Mouse (Mus musculus): ENCODE measurements at regions not wholly inside any gene's neighbourhood (a gene's known extent, or its start where the extent isn't known, plus 50 kb on each side); places are given as distances from the start of the nearest gene placed in this dataset.

GRCm38 (mm10) chr2:147851186-147851802 lies 195.5 kb downstream of the Foxa2 start:
- H3K4me1 ChIP-seq (ENCODE audit: control insufficient read depth, insufficient read depth) = no peaks in the 10 kb centered on the region
- no peak overlapping the region for H3K27ac ChIP-seq (ENCODE audit: low read depth)
- no peaks in the 10 kb centered on the region for H3K27me3 ChIP-seq (ENCODE audit: control insufficient read depth, insufficient read depth, low read length)
- H3K4me3 ChIP-seq (ENCODE audit: low read depth, low read length) = no peak overlapping the region
- WGBS = 59% methylated on average over 6 of the region's 6 CpGs
- no peak overlapping the region for H3K9ac ChIP-seq (replicated peaks; ENCODE audit: low read depth, low read length)
- H3K9me3 ChIP-seq (replicated peaks; ENCODE audit: control insufficient read depth, low read length) = no peaks in the 10 kb centered on the region
- TF ChIP-seq EP300 (IDR thresholded peaks at IDR 0.05; ENCODE audit: low read depth) (no peak), CTCF (IDR thresholded peaks at IDR 0.05; ENCODE audit: low read depth) (no peak)
- no peak overlapping the region for H3K4me2 ChIP-seq (ENCODE audit: low read depth, low read length)
- ATAC-seq (ENCODE audit: insufficient read depth, low read depth) (no peak), DNase-seq (ENCODE audit: low spot score) (no peak)
- H3K36me3 ChIP-seq (replicated peaks; ENCODE audit: control insufficient read depth, insufficient read depth, low read length) = no peaks in the 10 kb centered on the region

- Histone ChIP-seq H3K36me3 (replicated peaks; ENCODE audit: control insufficient read depth, insufficient read depth, low read length) (no peaks in the 10 kb centered on the region), H3K4me2 (ENCODE audit: low read depth, low read length) (no peak overlapping the region), H3K9ac (replicated peaks; ENCODE audit: low read depth, low read length) (no peak overlapping the region), H3K27me3 (ENCODE audit: control insufficient read depth, insufficient read depth, low read length) (no peaks in the 10 kb centered on the region), H3K4me3 (ENCODE audit: low read depth, low read length) (no peak overlapping the region), H3K27ac (ENCODE audit: low read depth) (no peak overlapping the region), H3K9me3 (replicated peaks; ENCODE audit: control insufficient read depth, low read length) (no peaks in the 10 kb centered on the region), H3K4me1 (ENCODE audit: control insufficient read depth, insufficient read depth) (no peaks in the 10 kb centered on the region)
- WGBS = 32% methylated on average over 10 of the region's 10 CpGs
- ATAC-seq (ENCODE audit: insufficient read depth, low read depth) (no peak), DNase-seq (ENCODE audit: low spot score) (peak; percentile 19)
- TF ChIP-seq EP300 (IDR thresholded peaks at IDR 0.05; ENCODE audit: low read depth) (no peak), CTCF (IDR thresholded peaks at IDR 0.05; ENCODE audit: low read depth) (peak; percentile 43)
Measured at GRCm38 (mm10) chr2:147846968-147847749, 199.6 kb downstream of the Foxa2 start.

GRCm38 (mm10) chr2:147845256-147845655 lies 201.5 kb downstream of the Foxa2 start:
- Histone ChIP-seq H3K9ac (replicated peaks; ENCODE audit: low read depth, low read length) (no peak overlapping the region), H3K4me1 (ENCODE audit: control insufficient read depth, insufficient read depth) (no peaks in the 10 kb centered on the region), H3K4me2 (ENCODE audit: low read depth, low read length) (no peak overlapping the region), H3K9me3 (replicated peaks; ENCODE audit: control insufficient read depth, low read length) (no peaks in the 10 kb centered on the region), H3K36me3 (replicated peaks; ENCODE audit: control insufficient read depth, insufficient read depth, low read length) (no peaks in the 10 kb centered on the region), H3K27me3 (ENCODE audit: control insufficient read depth, insufficient read depth, low read length) (no peaks in the 10 kb centered on the region), H3K4me3 (ENCODE audit: low read depth, low read length) (no peak overlapping the region), H3K27ac (ENCODE audit: low read depth) (no peak overlapping the region)
- ATAC-seq (ENCODE audit: insufficient read depth, low read depth) (no peak), DNase-seq (ENCODE audit: low spot score) (no peak)
- no peak for TF ChIP-seq CTCF (IDR thresholded peaks at IDR 0.05; ENCODE audit: low read depth)
- TF ChIP-seq EP300 (IDR thresholded peaks at IDR 0.05; ENCODE audit: low read depth) = no peak
- WGBS = 61% methylated on average over 1 of the region's 1 CpGs

- H3K4me2 ChIP-seq (ENCODE audit: low read depth, low read length) = no peak overlapping the region
- H3K9me3 ChIP-seq (replicated peaks; ENCODE audit: control insufficient read depth, low read length) = no peaks in the 10 kb centered on the region
- no peaks in the 10 kb centered on the region for H3K4me1 ChIP-seq (ENCODE audit: control insufficient read depth, insufficient read depth)
- TF ChIP-seq EP300 (IDR thresholded peaks at IDR 0.05; ENCODE audit: low read depth) = no peak
- no peak for TF ChIP-seq CTCF (IDR thresholded peaks at IDR 0.05; ENCODE audit: low read depth)
- no peak overlapping the region for H3K4me3 ChIP-seq (ENCODE audit: low read depth, low read length)
- no peak overlapping the region for H3K9ac ChIP-seq (replicated peaks; ENCODE audit: low read depth, low read length)
- no peaks in the 10 kb centered on the region for H3K27me3 ChIP-seq (ENCODE audit: control insufficient read depth, insufficient read depth, low read length)
- WGBS = 81% methylated on average over 5 of the region's 5 CpGs
- DNase-seq (ENCODE audit: low spot score) (no peak), ATAC-seq (ENCODE audit: insufficient read depth, low read depth) (no peak)
- no peaks in the 10 kb centered on the region for H3K36me3 ChIP-seq (replicated peaks; ENCODE audit: control insufficient read depth, insufficient read depth, low read length)
- no peak overlapping the region for H3K27ac ChIP-seq (ENCODE audit: low read depth)
Measured at GRCm38 (mm10) chr2:147840936-147841335, 205.8 kb downstream of the Foxa2 start.

- Histone ChIP-seq H3K4me3 (ENCODE audit: low read depth, low read length) (no peak overlapping the region), H3K4me2 (ENCODE audit: low read depth, low read length) (no peak overlapping the region), H3K9ac (replicated peaks; ENCODE audit: low read depth, low read length) (no peak overlapping the region), H3K27ac (ENCODE audit: low read depth) (no peak overlapping the region), H3K4me1 (ENCODE audit: control insufficient read depth, insufficient read depth) (no peaks in the 10 kb centered on the region), H3K36me3 (replicated peaks; ENCODE audit: control insufficient read depth, insufficient read depth, low read length) (no peaks in the 10 kb centered on the region), H3K27me3 (ENCODE audit: control insufficient read depth, insufficient read depth, low read length) (no peaks in the 10 kb centered on the region), H3K9me3 (replicated peaks; ENCODE audit: control insufficient read depth, low read length) (no peaks in the 10 kb centered on the region)
- ATAC-seq (ENCODE audit: insufficient read depth, low read depth) (no peak), DNase-seq (ENCODE audit: low spot score) (no peak)
- WGBS = 61% methylated on average over 4 of the region's 4 CpGs
- TF ChIP-seq EP300 (IDR thresholded peaks at IDR 0.05; ENCODE audit: low read depth) (no peak), CTCF (IDR thresholded peaks at IDR 0.05; ENCODE audit: low read depth) (no peak)
Measured at GRCm38 (mm10) chr2:147838613-147839012, 208.2 kb downstream of the Foxa2 start.

All from heart, postnatal 0 days (tissue).